Mouse (Mus musculus) megakaryocyte-erythroid progenitor cell, adult 5-6 weeks (primary cell): ENCODE data around the gene Ndufs4. TPM values are rescaled to one million over a fixed set of nuclear protein-coding genes. Genes with fewer than 3 reads are reported as not detected.

Experiments
- ATAC-seq: replicated peaks from 2 replicates; pipeline ENCODE4 v1.8.0; 2016; ENCODE audit warnings: mild to moderate bottlenecking, inconsistent platforms; ENCODE audit not compliant: severe bottlenecking, poor library complexity, low FRiP score, low TSS enrichment
- total RNA-seq, 2 experiments: library from RNA; stranded (forward) in 1 of 2; stranded (reverse) in 1 of 2; fragments of 200-1000, 215-1000 nt in 1 of 2; fragments of >200 nt in 1 of 2; fragmentation: Nextera tagmentation in 1 of 2; gene quantifications; 2 replicates each; pipeline ENCODE4 v1.2.3; 2014 to 2017

The Ndufs4 gene
- total RNA-seq (2014; fragmentation: Nextera tagmentation): 142 and 143 TPM in 2 replicates
- 146 and 202 TPM in 2 replicates for total RNA-seq (2017)

GRCm38 (mm10) chr13:114388211-114388965 lies at the start of gene Ndufs4:
Gene Ndufs4 (minus strand): TSS chr13:114388258.
- peak; percentile 24; the same call in 1 of the 2 replicates for ATAC-seq

DNA sequence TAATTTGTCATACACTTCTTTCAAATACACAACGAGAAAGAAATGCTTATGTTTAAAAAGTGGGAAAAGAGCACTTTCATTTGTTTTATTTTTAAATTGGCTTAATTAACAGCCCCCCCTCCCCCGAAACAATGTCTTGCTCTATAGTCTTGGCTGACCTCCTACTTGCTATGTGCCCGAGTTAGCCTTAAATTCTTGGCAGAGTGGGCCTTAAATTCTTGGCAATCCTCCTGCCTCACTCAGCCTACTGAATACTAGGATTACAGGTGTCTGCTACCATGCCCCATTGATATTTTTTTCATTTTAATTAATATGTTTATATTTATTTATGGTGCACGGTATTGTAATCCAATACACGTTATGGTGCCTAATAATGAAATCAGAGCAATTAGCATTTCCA lies 44.4 kb upstream of the Ndufs4 start:
- ATAC-seq: no peak

DNA sequence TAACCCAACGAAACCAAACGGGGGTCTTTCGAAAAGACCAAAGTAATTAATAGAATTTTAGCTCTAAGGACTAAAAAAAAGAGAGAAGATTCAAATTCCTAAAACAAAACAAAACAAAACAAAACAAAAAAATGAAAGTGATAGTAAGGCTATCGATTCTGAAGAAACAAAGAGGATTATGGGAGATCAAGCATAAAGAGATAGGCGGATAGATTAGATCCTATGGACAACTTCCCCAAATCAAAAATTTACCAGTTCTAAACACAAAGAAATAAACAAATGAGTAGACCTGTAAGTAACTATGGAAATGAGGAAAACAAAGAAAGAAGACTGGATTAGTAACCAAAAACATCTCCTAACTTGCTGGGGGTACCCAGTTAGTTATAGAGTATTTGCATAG lies 37.2 kb upstream of the Ndufs4 start:
- ATAC-seq: no peak

GRCm38 (mm10) chr13:114420235-114420634 lies 32.2 kb upstream of the Ndufs4 start:
- ATAC-seq: no peak

DNA sequence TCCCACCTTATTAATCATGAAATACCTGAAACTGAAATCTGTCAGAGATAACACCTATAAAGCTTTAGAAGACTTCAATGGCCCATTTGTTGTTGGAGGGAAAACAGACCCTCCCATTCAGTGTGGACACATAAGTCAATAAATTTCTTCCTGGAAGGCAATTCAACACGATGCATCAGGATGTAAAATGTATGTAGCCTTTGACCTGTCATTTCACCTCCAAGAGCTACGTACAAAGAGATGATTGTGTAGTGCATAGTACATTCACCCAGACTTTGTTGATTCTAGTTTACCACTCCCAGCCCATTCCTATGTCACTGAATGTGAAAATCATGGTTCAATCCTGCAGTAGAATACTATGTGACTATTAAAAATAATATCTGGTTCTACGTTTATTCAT lies 31.3 kb upstream of the Ndufs4 start:
- ATAC-seq: no peak

- no peak for ATAC-seq
Observed at GRCm38 (mm10) chr13:114412326-114412725, 24.3 kb upstream of the Ndufs4 start.

- ATAC-seq: no peak
Observed at GRCm38 (mm10) chr13:114406866-114407265, 18.8 kb upstream of the Ndufs4 start.

DNA sequence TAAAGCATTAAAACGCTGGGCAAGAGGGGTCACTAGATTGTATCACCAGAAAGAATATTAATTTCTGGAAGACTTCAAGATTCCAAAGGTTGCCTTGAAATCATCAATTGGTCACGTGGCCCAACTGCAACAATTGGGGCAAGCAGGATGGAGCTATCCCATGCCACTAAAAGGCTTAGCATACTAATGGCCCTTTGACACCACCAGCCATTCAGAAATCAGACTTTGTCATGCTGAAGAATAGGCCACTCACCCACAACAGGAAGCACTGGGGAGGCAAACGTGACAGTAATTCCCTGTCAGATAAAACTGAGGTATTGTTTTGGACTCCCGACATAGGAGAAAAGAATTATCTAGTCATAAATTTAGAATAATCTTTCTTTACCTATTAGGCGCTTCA lies 18.4 kb upstream of the Ndufs4 start:
- ATAC-seq: no peak

DNA sequence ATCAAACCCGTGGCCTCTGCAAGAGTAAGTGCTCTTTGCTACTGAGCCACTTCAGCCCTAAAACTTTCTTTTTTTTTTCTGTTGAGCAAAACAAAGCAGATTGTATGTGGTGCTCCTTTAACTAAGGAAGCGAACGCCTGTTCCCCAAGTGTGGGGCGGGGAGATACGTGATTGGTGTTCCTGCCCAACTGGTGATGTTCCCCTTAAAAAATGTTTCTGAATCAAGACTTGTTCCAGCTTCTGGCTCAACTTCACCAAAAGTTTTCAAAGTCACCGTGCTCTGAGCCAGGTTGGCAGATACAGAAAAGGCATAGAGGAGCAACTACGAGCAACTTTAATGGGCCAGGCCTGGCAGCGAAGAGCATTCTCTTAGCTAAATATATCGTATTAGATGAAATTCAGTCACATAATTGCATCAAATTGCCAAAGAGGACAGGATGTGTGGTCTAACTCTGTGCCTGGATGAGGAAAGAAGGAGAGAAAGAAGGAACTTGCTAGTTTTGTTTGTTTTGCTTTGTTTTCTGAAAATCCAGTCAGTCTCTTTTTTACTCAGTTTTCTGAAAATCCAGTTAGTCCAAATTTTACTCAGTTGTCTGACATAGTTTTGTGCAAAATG lies 17.1 kb upstream of the Ndufs4 start:
- no peak for ATAC-seq

GRCm38 (mm10) chr13:114398906-114399305 lies 10.8 kb upstream of the Ndufs4 start:
- no peak for ATAC-seq

DNA sequence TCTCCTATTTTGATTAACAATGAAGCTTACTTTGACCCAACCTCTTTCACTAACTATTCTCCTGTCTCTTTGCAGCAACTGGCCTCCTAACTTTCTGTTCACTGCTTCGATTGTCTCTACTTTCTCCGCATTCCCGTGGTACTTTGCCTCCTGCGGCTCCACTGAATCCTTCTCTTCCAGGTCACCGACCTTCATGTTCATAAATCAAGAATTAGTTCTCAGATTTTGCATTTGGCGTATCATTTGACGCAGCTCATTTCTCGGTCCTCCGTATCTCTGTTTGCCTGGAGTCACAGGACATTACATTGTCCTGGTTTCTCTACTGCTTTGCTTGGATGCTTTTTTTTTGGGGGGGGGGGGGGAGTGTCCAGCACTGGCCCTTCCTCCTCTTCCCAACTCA lies 9.2 kb upstream of the Ndufs4 start:
- ATAC-seq: no peak

DNA sequence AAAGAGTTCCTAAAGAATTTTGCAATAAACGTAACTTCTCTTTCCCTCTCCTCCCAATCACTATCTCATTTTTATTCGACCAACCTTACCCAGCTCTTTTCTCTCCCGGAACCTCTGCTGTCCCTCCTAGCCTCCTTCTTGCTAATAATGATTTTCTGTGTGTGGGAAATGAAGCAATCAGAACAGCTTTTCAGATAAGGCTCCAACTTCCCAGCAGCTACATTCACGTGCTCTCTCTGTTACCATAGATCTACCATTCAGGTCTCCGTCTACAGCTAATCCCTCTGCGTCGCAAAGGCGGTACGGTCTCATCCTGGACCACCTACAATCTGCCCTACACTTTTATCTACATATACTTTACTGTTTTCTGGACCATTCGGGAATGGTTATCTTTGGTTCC lies 8.8 kb upstream of the Ndufs4 start:
- ATAC-seq: no peak

DNA sequence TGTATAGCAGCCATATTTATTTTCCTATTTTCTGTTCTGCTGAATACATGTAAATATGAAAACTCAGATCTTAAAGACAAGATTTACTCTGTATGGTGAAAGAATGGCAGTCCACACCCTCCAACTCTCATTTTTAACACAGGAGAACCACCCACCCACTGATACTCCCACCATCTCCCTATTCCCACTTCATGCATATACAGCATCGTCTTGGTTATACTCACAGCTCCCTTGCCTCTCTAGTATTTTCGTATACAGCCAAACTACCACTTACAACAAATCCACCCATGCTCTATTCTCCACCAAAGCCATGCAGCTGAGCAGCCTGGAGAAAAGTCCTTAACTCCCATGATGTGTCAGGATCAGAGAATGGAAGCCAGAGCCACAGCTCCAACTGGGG lies 6.7 kb upstream of the Ndufs4 start:
- ATAC-seq: no peak

- no peak for ATAC-seq
Observed at GRCm38 (mm10) chr13:114392501-114392900, 4.4 kb upstream of the Ndufs4 start.

DNA sequence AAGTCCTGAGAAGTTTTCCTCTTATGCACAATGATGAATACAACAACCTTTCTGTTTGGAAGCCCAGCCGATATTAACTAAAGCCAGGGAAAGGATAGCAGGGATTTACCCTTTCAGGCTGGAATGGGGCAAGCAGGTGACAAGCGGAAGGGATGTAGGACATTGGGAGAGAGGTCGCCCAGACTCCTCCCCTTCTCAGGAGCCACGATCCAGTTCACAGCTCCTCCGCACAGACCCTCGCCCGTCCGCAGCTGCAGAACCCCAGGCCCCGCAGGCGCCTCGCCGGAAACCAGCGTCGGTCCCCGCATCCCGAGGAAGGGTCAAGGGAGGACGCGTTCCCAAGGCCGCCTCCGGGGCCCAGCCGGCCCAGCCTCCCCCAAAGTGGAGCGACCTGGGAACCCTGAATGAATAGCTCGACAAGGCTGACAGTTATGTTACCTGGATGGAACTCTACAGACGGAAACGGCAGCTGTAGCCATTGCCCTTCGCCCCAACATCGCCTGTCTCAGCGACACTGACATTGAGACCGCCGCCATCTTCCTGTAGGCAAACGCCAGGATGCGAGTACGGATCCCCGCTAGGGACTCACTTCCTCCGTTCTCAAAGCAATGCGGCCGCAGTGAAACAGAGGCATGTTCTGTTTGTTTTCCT lies 412 bp downstream of the Ndufs4 start:
- ATAC-seq: peak; percentile 92

GRCm38 (mm10) chr13:114387074-114387487 lies 977 bp downstream of the Ndufs4 start:
- ATAC-seq: peak; percentile 77

DNA sequence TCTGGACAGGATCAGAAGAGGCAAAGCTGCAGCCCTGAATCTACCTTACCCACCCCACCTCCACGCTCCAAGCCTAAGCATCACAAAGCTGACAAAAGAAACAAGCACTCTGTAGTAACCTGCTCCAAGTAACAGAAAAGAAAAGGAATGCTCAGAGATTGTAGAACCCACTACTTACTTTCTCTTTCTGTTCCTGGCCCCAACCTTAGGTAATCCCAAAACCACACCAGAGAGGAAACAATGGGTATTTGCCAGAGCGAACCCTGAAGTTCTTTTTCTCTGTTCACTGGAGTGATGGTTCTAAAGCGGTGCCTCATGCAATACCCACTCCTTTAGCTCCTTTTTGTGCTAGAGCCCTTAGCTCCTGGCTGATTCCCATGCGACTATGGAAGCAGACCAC lies 11.5 kb downstream of the Ndufs4 start:
- no peak for ATAC-seq

GRCm38 (mm10) chr13:114362086-114362485 lies 26.0 kb downstream of the Ndufs4 start:
- ATAC-seq: no peak

GRCm38 (mm10) chr13:114351321-114351946 lies 36.6 kb downstream of the Ndufs4 start:
- ATAC-seq: no peak
